Mouse (Mus musculus) stomach, postnatal 0 days (tissue): ENCODE measurements around the gene Wdr6. TPM values are rescaled to one million over a fixed set of nuclear protein-coding genes. Genes with fewer than 3 reads are reported as not detected.

Experiments
- ATAC-seq: fragments of 200-750 bp; cut with Nextera tagmentation; 2 replicates; pipeline ENCODE4 v1.8.0; 2017; ENCODE audit not compliant: low FRiP score, low TSS enrichment
- DNase-seq: peaks from one replicate; pipeline ENCODE4 v3.0.0-alpha.2; 2016; ENCODE audit warnings: low spot score
- H3K27ac ChIP-seq: fragments of 300-500 bp; sonication (generic); replicated peaks from 2 replicates; pipeline ENCODE4 v1.5.1; 2014; ENCODE audit warnings: mild to moderate bottlenecking, control low read depth
- H3K27me3 ChIP-seq: fragments of 300-500 bp; sonication (generic); 2 replicates; pipeline ENCODE4 v1.6.1; 2014; ENCODE audit warnings: low read length; ENCODE audit not compliant: control insufficient read depth, insufficient read depth
- H3K36me3 ChIP-seq: fragments of 300-500 bp; sonication (generic); 2 replicates; pipeline ENCODE4 v1.6.1; 2014; ENCODE audit warnings: low read length, mixed read lengths; ENCODE audit not compliant: control insufficient read depth, insufficient read depth
- H3K4me1 ChIP-seq: fragments of 300-500 bp; sonication (generic); replicated peaks from 2 replicates; pipeline ENCODE4 v1.6.1; 2014; ENCODE audit warnings: antibody characterized with exemption; ENCODE audit not compliant: control insufficient read depth, insufficient read depth
- H3K4me2 ChIP-seq: fragments of 300-500 bp; sonication (generic); replicated peaks from 2 replicates; pipeline ENCODE4 v1.6.1; 2014; ENCODE audit warnings: low read depth, mild to moderate bottlenecking, control low read depth, moderate library complexity
- H3K4me3 ChIP-seq: fragments of 300-500 bp; sonication (generic); 2 replicates; pipeline ENCODE4 v1.5.1; 2014; ENCODE audit warnings: low read depth, low read length, control low read depth
- H3K9ac ChIP-seq: fragments of 300-500 bp; sonication (generic); 2 replicates; pipeline ENCODE4 v1.6.1; 2014; ENCODE audit warnings: mild to moderate bottlenecking, low read length, control low read depth, mixed read lengths
- H3K9me3 ChIP-seq: fragments of 300-500 bp; sonication (generic); 2 replicates; pipeline ENCODE4 v1.6.1; 2016; ENCODE audit warnings: low read length; ENCODE audit not compliant: control insufficient read depth
- CTCF ChIP-seq: IDR thresholded peaks from 2 replicates; pipeline ENCODE4 v1.5.1; 2016; ENCODE audit warnings: antibody characterized with exemption, low read depth, mild to moderate bottlenecking, moderate library complexity
- EP300 ChIP-seq: optimal IDR thresholded peaks from 2 replicates; pipeline ENCODE3; 2016; ENCODE audit warnings: antibody characterized with exemption
- WGBS: fragments of 180-500 bp; shearing (Covaris S2); extraction: QIAGEN DNeasy Blood & Tissue Kit; methylation state at CpG from one replicate; pipeline ENCODE4 v1.1.7; 2014; 5-methylcytosine and 5-hydroxymethylcytosine counted together
- polyA plus RNA-seq: library from polyadenylated mRNA; unstranded; fragments of >200 nt; fragmentation: Nextera tagmentation; extraction: Ambion mirVana; gene quantifications from 2 replicates; pipeline ENCODE4 v1.2.1, GENCODE M21; 2015

Wdr6 gene
- polyA plus RNA-seq, 1 experiment from 2014 or later: 23.2 TPM

GRCm38 (mm10) chr9:108546875-108547274 lies 31.7 kb downstream of the Wdr6 start:
- H3K27me3 ChIP-seq: no peaks in the 10 kb centered on the region
- no peaks in the 10 kb centered on the region for H3K4me1 ChIP-seq
- peaks cover 33% of the 10 kb centered on the region for H3K36me3 ChIP-seq
- ATAC-seq (no peak), DNase-seq (no peak)
- WGBS: 91% methylated on average over 1 of the region's 1 CpGs
- H3K4me2 ChIP-seq: no peak overlapping the region
- H3K9me3 ChIP-seq: no peaks in the 10 kb centered on the region
- no peak overlapping the region for H3K27ac ChIP-seq
- no peak overlapping the region for H3K4me3 ChIP-seq
- TF ChIP-seq EP300 (no peak), CTCF (no peak)
- no peak overlapping the region for H3K9ac ChIP-seq

GRCm38 (mm10) chr9:108545986-108546385 lies 32.6 kb downstream of the Wdr6 start:
- H3K36me3 ChIP-seq: peaks cover 38% of the 10 kb centered on the region

DNA sequence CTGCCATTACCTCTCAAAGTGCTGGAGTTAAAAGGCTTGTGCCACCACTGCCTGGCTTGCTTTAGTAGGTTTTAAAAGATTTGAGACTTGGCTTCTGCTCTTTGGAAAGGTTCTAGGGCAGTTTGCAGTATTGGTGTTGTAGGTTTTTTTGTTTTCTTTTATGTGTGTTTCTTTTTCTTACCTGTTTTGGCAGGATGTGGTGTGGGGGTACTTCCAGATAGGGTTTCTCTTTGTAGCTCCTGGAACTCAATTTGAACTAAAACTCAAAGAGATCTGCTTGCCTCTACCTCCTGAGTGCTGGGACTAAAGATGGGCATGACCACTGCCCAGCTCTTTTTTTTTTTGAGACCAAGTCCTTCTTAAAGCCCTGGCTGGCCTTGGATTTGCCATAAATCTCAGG lies 37.7 kb downstream of the Wdr6 start:
- H3K36me3 ChIP-seq: peaks cover 32% of the 10 kb centered on the region
- no peak for TF ChIP-seq EP300
- no peak for TF ChIP-seq CTCF
- H3K4me1 ChIP-seq: no peaks in the 10 kb centered on the region
- H3K9ac ChIP-seq: no peak overlapping the region
- DNase-seq (no peak), ATAC-seq (no peak)
- no peaks in the 10 kb centered on the region for H3K27me3 ChIP-seq
- no peaks in the 10 kb centered on the region for H3K9me3 ChIP-seq
- H3K27ac ChIP-seq: no peak overlapping the region
- H3K4me2 ChIP-seq: no peak overlapping the region
- no peak overlapping the region for H3K4me3 ChIP-seq

More at GRCm38 (mm10) chr9:108545986-108546385, 32.6 kb downstream of the Wdr6 start:
- Histone ChIP-seq H3K27ac (no peak overlapping the region), H3K9ac (no peak overlapping the region), H3K4me1 (no peaks in the 10 kb centered on the region), H3K9me3 (no peaks in the 10 kb centered on the region), H3K27me3 (no peaks in the 10 kb centered on the region), H3K4me2 (no peak overlapping the region), H3K4me3 (no peak overlapping the region)
- TF ChIP-seq CTCF (no peak), EP300 (no peak)
- no peak for DNase-seq
- WGBS: 96% methylated on average over 3 of the region's 3 CpGs
- ATAC-seq: no peak

DNA sequence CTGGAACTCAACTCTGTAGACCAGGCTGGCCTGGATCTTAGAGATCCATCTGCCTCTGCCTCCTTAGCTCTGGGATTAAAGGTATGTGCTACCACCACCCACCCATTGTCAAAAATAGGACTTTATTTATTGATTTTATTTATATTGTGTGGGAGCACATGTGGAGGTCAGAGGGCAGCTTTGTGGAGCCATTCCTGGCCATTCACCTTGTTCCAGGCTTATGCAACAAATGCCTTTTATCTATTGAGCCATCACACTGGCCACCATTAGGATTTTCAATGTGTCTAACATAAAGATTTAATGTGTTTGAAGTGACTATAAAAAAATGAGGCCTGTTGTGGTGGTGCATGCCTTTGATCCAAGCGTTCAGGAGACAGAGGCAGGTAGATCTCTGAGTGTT lies 47.0 kb downstream of the Wdr6 start:
- no peak overlapping the region for H3K4me2 ChIP-seq
- 91% methylated on average over 1 of the region's 1 CpGs for WGBS
- H3K9me3 ChIP-seq: no peaks in the 10 kb centered on the region
- no peak overlapping the region for H3K27ac ChIP-seq
- ATAC-seq (no peak), DNase-seq (no peak)
- H3K4me3 ChIP-seq: no peak overlapping the region
- TF ChIP-seq CTCF (no peak), EP300 (no peak)
- H3K27me3 ChIP-seq: no peaks in the 10 kb centered on the region
- peaks cover 30% of the 10 kb centered on the region for H3K36me3 ChIP-seq
- no peaks in the 10 kb centered on the region for H3K4me1 ChIP-seq
- no peak overlapping the region for H3K9ac ChIP-seq

- ATAC-seq: no peak
- 83% methylated on average over 1 of the region's 1 CpGs for WGBS
- Histone ChIP-seq H3K4me1 (no peaks in the 10 kb centered on the region), H3K4me2 (no peak overlapping the region), H3K4me3 (no peak overlapping the region), H3K36me3 (peaks cover 25% of the 10 kb centered on the region), H3K27ac (no peak overlapping the region), H3K9me3 (no peaks in the 10 kb centered on the region), H3K27me3 (no peaks in the 10 kb centered on the region), H3K9ac (no peak overlapping the region)
- TF ChIP-seq CTCF: no peak
- DNase-seq: no peak
Observed at GRCm38 (mm10) chr9:108530954-108531353, 47.6 kb downstream of the Wdr6 start.

DNA sequence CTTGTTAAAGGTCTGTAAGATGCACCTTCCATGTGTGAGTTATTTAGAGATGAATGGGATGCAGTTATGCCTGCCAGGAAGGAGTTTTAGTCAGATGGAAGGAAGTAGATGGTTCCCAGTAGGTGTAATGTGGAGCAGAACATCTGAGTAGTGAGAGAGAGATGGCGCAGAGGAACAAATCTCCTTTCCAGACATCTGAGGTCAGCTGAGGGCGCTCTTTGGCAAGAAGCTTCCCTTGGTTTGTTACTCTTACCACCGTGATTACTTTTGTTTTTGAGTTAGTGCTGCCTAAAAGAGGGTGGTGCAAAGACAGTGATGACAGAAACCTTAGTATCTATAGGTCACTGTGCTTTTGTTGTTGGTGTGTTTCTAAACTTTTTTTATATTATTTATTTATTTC lies 53.1 kb downstream of the Wdr6 start:
- no peak for ATAC-seq
- no peak overlapping the region for H3K27ac ChIP-seq
- DNase-seq: no peak
- no peaks in the 10 kb centered on the region for H3K9me3 ChIP-seq
- no peak overlapping the region for H3K9ac ChIP-seq
- 73% methylated on average over 3 of the region's 3 CpGs for WGBS
- H3K36me3 ChIP-seq: peaks cover 8% of the 10 kb centered on the region; the same call in 1 of the 2 replicates
- H3K4me1 ChIP-seq: no peaks in the 10 kb centered on the region
- no peak overlapping the region for H3K4me2 ChIP-seq
- no peaks in the 10 kb centered on the region for H3K27me3 ChIP-seq
- H3K4me3 ChIP-seq: no peak overlapping the region
- TF ChIP-seq EP300 (no peak), CTCF (no peak)
